Mouse (Mus musculus) thymus, adult 2 months (tissue): ENCODE measurements around the gene Rtl5.

Experiments used
- CTCF ChIP-seq: fragments of 200-500 bp; IDR thresholded peaks from 2 replicates; pipeline ENCODE4 v1.5.1; 2012; ENCODE audit warnings: mild to moderate bottlenecking, control low read depth, low read length, moderate library complexity, borderline replicate concordance; ENCODE audit not compliant: control insufficient read depth, poor library complexity, insufficient read depth; ENCODE audit errors: extremely low read depth
- POLR2A ChIP-seq: fragments of 200-500 bp; IDR thresholded peaks from 2 replicates; pipeline ENCODE4 v1.6.1; 2012; ENCODE audit warnings: mild to moderate bottlenecking, low read length, control low read depth, moderate library complexity; ENCODE audit not compliant: control insufficient read depth, poor library complexity, insufficient read depth; ENCODE audit errors: extremely low read depth

DNA sequence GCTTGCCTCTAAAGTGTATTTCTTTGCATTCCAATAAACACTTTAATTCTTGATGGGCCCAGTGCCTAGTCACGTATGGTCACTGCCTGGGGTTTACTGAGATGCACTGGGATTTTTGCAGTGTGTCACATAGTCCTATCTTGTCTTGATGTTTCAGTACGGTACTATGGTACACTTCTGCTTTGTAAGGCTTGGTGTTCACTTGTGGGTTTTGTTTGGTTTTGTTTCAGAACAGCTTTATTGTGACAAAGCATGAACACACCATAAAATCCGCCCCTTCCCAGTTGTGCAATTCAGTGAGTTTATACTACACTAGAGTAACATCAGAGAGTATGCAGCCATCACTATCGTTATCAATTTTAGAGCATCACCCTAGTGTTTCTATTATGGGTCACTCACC is 17.1 kb downstream of the Rtl5 start:
- no peak for TF ChIP-seq CTCF
- no peak for TF ChIP-seq POLR2A
